Mouse (Mus musculus): ENCODE measurements around the gene Trim8.

Gene Trim8

DNA sequence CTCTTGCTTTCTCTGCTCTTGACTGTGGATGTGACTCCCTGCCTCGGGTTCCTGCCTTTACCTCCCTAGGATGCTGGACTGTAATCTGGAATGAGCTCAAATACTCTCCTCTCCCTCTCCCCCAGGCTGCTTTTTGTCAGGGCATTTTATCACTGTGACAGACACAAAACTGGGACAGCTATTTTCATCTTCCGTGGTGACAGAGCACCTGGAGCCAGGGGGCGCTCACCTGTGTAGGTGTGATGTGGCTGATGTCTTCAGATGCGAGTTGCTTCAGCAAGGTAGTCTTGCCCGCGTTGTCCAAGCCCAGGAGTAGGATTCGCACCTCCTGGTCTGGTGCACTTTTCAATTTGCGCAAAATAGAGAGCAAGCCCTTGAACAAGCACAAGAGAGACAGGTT lies 56.5 kb downstream of the Trim8 start:
- no peak for DNase-seq

DNA sequence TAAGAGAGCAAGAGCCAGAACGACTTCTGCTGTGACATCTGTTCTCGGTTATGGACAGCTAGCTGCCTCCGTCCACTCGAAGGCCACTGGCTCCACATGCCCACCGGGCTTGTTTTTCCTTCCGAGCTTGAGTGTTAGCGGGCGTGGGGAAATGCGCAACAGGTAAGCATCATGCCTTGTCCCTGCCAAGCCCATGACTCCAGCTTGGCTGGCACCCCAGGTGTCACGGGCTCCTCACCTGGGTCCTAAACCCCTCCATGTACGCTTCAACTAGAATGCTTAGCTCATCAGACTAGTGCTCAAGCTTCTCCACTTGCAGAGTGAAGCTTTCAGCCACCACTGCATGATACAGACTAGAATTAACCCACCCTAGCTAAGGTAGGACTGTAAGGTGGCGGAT lies 57.1 kb downstream of the Trim8 start:
- no peak for DNase-seq

DNA sequence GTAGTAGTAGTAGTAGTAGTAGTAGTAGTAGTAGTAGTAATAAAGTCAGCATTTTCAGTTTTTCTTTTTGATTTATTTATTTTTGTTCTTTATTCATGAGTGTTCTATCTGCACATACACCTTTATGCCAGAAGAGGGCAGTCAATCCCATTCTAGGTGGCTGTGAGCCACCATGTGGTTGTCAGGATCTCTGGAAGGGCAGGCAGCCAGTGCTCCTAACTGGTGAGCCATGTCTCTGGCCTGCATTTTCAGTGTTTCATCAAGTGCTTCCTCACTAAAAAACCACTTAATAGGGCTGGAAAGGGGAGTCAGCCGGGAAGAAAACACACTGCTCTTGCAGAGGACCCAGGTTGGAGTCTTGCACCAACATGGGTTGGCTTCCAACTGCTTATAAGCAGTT lies 60.6 kb downstream of the Trim8 start:
- DNase-seq = peak; percentile 48

- DNase-seq = no peak
Observed at GRCm38 (mm10) chr19:46562581-46563515, 61.3 kb downstream of the Trim8 start.

DNA sequence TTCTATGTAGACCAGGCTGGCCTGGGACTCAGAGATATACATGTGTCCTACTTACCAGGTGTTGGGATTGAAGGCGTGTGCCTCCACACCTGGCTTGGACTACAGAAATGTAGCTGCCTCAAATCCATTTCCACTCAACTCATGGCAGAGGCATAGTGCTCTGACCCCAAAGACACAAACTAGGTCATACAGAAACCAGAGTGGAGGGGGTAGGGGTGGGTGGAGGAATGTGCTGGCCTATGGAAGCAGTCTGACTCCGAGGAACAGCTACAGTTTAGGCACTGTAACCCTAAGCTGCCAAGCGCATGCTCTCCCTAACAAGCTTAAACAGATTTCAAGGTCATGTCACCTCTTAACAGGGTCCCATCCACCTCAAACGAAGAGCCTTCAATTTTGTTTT lies 62.1 kb downstream of the Trim8 start:
- no peak for DNase-seq

- no peak for DNase-seq
Observed at GRCm38 (mm10) chr19:46564043-46564462, 62.6 kb downstream of the Trim8 start.

Measured in right cerebral cortex, adult 18-20 months (tissue).